Mouse (Mus musculus) forebrain, embryonic 13.5 days (tissue): ENCODE data around the gene 2810459M11Rik. TPM values are rescaled to one million over a fixed set of nuclear protein-coding genes. Genes with fewer than 3 reads are reported as not detected.
A peak's percentile ranks its signal among the peaks of the same experiment; 100 is the strongest.

Experiments
- ATAC-seq: fragments of 200-750 bp; cut with Nextera tagmentation; 2 replicates; pipeline ENCODE4 v1.8.0; 2017
- H3K27ac ChIP-seq: fragments of 300-500 bp; sonication (generic); 2 replicates; pipeline ENCODE4 v1.5.1; 2015; ENCODE audit warnings: inconsistent platforms, mild to moderate bottlenecking, moderate library complexity
- H3K27me3 ChIP-seq: fragments of 300-500 bp; sonication (generic); 2 replicates; pipeline ENCODE4 v1.6.1; 2015; ENCODE audit warnings: mild to moderate bottlenecking, inconsistent platforms
- H3K36me3 ChIP-seq: fragments of 300-500 bp; sonication (generic); 2 replicates; pipeline ENCODE4 v1.6.1; 2015; ENCODE audit warnings: mild to moderate bottlenecking, inconsistent platforms; ENCODE audit not compliant: poor library complexity, severe bottlenecking
- H3K4me1 ChIP-seq: fragments of 300-500 bp; sonication (generic); 2 replicates; pipeline ENCODE4 v1.6.1; 2015; ENCODE audit warnings: inconsistent platforms
- H3K4me2 ChIP-seq: fragments of 300-500 bp; sonication (generic); 2 replicates; pipeline ENCODE4 v1.6.1; 2015; ENCODE audit warnings: inconsistent platforms, mild to moderate bottlenecking, moderate library complexity
- H3K4me3 ChIP-seq: fragments of 300-500 bp; sonication (generic); 2 replicates; pipeline ENCODE4 v1.5.1; 2015; ENCODE audit warnings: mild to moderate bottlenecking, inconsistent platforms
- H3K9ac ChIP-seq: fragments of 300-500 bp; sonication (generic); 2 replicates; pipeline ENCODE4 v1.6.1; 2015; ENCODE audit warnings: mild to moderate bottlenecking, inconsistent platforms
- H3K9me3 ChIP-seq: fragments of 300-500 bp; sonication (generic); replicated peaks from 2 replicates; pipeline ENCODE4 v1.6.1; 2016; ENCODE audit warnings: inconsistent platforms
- WGBS: fragments of 180-500 bp; shearing (Covaris S2); methylation state at CpG from one replicate; pipeline ENCODE4 v1.1.7; 2015; 5-methylcytosine and 5-hydroxymethylcytosine counted together
- polyA plus RNA-seq: library from polyadenylated mRNA; unstranded; fragments of >200 nt; fragmentation: Nextera tagmentation; extraction: Ambion mirVana; gene quantifications from 2 replicates; pipeline ENCODE4 v1.2.1, GENCODE M21; 2015

2810459M11Rik gene
- polyA plus RNA-seq, 1 experiment from 2014 or later, result 4.8 TPM

DNA sequence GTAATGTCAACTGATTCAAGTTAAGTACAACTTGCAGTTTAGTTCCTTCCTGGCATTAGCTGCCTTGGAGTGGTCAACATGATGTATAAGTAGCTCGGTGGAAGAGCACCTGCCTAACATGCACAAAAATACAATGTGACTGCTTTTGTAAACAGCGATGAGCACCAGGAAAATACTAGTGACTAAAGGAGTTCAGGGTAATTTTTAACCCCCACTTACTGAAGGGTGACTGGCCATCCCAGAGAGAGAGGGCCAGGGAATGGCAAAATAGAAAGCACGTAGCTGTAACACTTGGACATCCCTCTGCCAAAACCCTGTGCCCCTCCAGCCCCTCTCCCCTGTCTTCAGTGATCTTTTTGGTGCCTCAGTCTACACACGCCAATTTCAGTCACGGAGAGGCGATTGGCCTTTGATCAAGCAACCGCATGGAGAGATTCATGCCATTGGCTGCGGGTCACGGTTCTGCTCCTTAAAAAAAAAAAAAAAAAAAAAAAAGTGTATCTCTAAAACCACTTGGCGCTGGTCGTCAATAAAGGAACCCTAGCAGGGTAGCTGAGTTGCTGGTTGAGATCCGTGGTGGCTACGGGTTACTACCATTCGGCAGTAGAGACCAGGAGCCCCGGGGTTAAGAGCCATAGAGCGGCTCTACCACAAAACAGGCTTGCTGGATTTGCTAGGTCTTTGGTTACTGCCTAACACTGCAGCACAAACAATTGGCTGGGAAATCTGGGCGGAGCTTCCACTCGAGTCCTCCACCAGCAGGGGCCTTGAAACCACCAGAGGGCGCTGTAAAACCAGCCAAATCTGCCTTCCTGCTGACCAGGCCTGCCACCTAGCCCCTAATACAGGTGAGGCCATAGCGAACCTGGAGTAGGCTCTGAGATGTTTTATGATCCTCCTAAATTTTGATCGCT is 13.4 kb downstream of the 2810459M11Rik start:
- Histone ChIP-seq H3K4me3 (peak overlapping the region; percentile 34), H3K4me2 (peak overlapping the region; percentile 59), H3K27ac (no peak overlapping the region), H3K9ac (peak overlapping the region; percentile 56), H3K27me3 (no peaks in the 10 kb centered on the region), H3K36me3 (no peaks in the 10 kb centered on the region), H3K4me1 (peaks cover 13% of the 10 kb centered on the region), H3K9me3 (no peaks in the 10 kb centered on the region)
- WGBS, result 10% methylated on average over 21 of the region's 21 CpGs
- peak; percentile 68 for ATAC-seq

DNA sequence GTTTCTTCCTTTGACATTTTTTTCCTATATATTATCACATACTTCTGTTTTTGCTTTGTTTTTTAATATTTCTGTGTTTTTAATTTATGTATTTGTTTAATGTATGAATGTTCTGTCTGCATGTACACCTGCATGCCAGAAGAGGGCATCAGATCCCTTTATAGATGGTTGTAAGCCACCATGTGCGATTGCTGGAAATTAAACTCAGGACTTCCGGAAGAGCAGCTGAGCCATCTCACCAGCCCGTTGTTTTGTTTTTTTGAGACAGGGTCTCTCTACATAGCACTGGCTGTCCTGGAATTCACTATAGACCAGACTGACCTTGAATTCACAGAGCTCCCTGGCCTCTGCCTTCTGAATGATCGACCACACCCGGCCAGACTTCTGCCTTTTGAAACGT is 16.9 kb downstream of the 2810459M11Rik start:
- no peaks in the 10 kb centered on the region for H3K36me3 ChIP-seq
- no peak overlapping the region for H3K4me2 ChIP-seq
- H3K4me3 ChIP-seq, result no peak overlapping the region
- ATAC-seq, result no peak
- H3K27ac ChIP-seq, result no peak overlapping the region
- H3K4me1 ChIP-seq, result peaks cover 21% of the 10 kb centered on the region
- no peaks in the 10 kb centered on the region for H3K27me3 ChIP-seq
- no peaks in the 10 kb centered on the region for H3K9me3 ChIP-seq
- 82% methylated on average over 6 of the region's 6 CpGs for WGBS
- no peak overlapping the region for H3K9ac ChIP-seq

DNA sequence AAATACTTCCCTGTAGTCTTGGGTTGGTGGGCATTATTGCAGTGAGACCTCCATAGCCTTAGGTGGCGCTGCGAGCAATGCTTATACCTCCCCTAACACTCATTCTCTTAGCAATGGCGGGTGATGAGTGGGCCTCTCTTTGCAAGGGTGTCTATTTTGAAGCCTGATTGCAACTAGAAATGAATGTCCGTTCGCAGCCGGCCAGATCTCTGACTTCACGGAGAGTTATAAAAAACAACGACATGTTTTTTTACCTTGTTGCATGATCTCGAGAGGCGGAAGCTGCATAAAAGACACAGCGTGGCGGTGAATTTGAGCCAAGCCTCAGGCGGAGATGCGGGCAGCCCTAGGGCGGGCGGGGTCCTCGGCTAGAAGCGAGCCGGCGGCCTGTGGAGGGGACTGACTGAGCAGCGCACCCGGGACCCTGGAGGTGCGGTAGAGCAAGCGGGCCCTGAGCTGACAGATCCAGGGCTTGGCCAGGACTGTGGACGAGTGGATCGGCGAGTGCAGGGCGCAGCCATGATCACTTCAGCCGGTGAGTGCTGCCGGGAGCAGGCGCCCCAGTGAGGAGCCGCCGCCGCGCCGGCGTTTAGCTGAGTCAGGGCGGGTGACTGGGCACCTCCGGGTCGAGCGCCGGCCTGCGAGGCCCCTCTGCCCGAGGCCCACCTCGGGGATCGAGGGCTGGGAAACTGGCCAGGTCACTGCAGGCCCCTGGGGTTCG is 18.8 kb downstream of the 2810459M11Rik start, which contains the start of gene Psmd1:
Gene Psmd1, plus strand, starts transcription at position 117 of the 721 bp plus-strand sequence.
- Histone ChIP-seq H3K27ac (peak within 1 kb of the TSS; percentile 62), H3K27me3 (no peaks in the 10 kb centered on the region), H3K9ac (peak within 1 kb of the TSS; percentile 98), H3K9me3 (no peaks in the 10 kb centered on the region), H3K4me2 (peak within 1 kb of the TSS; percentile 96), H3K36me3 (no peaks in the 10 kb centered on the region), H3K4me1 (peaks cover 16% of the 10 kb centered on the region), H3K4me3 (peak within 1 kb of the TSS; percentile 99)
- peak; percentile 96 for ATAC-seq
- WGBS, result under 1% methylated on average over 47 of the region's 47 CpGs

DNA sequence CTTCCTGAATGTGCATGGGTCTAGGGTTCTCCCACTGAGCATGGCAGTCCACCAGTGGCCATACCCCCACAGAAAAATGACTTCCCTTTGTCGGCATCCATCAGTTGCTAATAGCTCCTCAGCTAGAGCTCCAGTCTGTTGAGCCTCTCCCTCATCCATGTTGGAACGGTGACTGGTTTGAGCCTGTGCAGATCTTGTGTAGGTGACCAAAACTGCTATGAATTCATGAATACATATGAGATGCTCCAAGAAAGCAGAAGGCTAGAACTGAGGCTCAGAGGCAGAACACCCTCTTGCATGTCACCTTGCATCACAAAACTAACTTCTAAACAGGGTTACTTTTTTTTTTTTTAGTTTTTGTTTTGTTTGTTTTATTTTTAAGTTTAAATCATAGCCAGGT is 30.9 kb downstream of the 2810459M11Rik start:
- WGBS, result 97% methylated on average over 2 of the region's 2 CpGs
- Histone ChIP-seq H3K27me3 (no peaks in the 10 kb centered on the region), H3K4me1 (no peaks in the 10 kb centered on the region), H3K36me3 (peaks cover 83% of the 10 kb centered on the region), H3K27ac (no peak overlapping the region), H3K4me3 (no peak overlapping the region), H3K9me3 (no peaks in the 10 kb centered on the region), H3K4me2 (no peak overlapping the region), H3K9ac (no peak overlapping the region)
- ATAC-seq, result no peak

DNA sequence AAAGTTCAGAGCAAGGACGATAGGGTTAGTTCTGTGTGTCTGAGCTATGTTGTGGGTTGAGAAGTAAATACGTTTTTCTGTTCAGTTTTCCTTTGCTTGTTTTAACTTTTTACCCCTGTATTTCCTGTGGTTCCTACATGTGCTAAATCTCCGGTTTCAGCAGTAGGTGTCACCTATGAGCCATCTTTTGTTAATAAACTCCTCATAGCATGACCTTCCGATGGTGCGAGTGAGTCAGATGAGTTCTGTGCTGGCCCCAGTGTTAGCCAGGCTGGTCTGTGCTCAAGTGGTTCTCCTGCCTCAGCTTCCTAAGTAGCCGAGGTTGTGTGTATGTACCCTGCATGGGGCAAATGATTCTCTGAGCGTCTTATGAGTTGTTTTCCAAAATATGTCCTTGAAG is 48.8 kb downstream of the 2810459M11Rik start:
- H3K9me3 ChIP-seq, result no peaks in the 10 kb centered on the region
- H3K9ac ChIP-seq, result no peak overlapping the region
- no peaks in the 10 kb centered on the region for H3K27me3 ChIP-seq
- H3K27ac ChIP-seq, result no peak overlapping the region
- no peak overlapping the region for H3K4me2 ChIP-seq
- 88% methylated on average over 7 of the region's 7 CpGs for WGBS
- H3K4me1 ChIP-seq, result no peaks in the 10 kb centered on the region
- peaks cover 69% of the 10 kb centered on the region for H3K36me3 ChIP-seq
- ATAC-seq, result no peak
- no peak overlapping the region for H3K4me3 ChIP-seq

DNA sequence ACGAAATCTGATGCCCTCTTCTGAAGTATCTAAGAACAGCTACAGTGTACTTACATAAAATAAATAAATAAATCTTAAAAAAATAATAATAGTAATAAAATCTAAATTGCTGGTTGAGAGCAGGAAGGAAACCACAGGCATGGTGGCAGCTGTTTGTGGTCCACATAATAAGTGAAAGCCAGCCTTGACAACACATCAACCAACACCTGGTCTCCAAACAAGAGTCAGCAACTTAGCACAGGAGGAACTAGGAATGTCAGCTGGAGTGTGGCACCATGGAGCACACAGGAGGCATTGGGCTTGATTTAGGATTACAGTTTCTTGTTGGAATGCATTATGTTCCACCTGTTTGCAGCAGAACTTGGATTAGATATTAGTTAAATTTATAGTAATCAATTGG is 59.4 kb downstream of the 2810459M11Rik start:
- ATAC-seq, result no peak
- H3K36me3 ChIP-seq, result peaks cover 15% of the 10 kb centered on the region
- 93% methylated on average over 1 of the region's 1 CpGs for WGBS
- H3K9me3 ChIP-seq, result no peaks in the 10 kb centered on the region
- no peak overlapping the region for H3K4me3 ChIP-seq
- H3K9ac ChIP-seq, result no peak overlapping the region
- no peak overlapping the region for H3K27ac ChIP-seq
- H3K4me2 ChIP-seq, result no peak overlapping the region
- H3K4me1 ChIP-seq, result no peaks in the 10 kb centered on the region
- H3K27me3 ChIP-seq, result no peaks in the 10 kb centered on the region

Other genes starting within 250 kb of the 2810459M11Rik start
- 124 and 129 TPM in 2 replicates for gene Itm2c, start 151.6 kb upstream of the 2810459M11Rik start, polyA plus RNA-seq
- gene 4933407L21Rik, start 117.4 kb upstream of the 2810459M11Rik start, polyA plus RNA-seq, result 3.7 and 5.2 TPM in 2 replicates
- gene Gpr55, start 84.9 kb upstream of the 2810459M11Rik start, polyA plus RNA-seq, result 0.08 TPM in 1 of 2 replicates, not detected in the other
- gene Spata3, start 29.0 kb upstream of the 2810459M11Rik start, polyA plus RNA-seq, result 0.19 TPM in 1 of 2 replicates, not detected in the other
- 182 and 199 TPM in 2 replicates for gene Psmd1, start 18.5 kb downstream of the 2810459M11Rik start, polyA plus RNA-seq
- 0.09 and 0.33 TPM in 2 replicates for gene Htr2b, start 66.1 kb downstream of the 2810459M11Rik start, polyA plus RNA-seq
- gene Gm21972, start 87.8 kb downstream of the 2810459M11Rik start, polyA plus RNA-seq, result 0.79 TPM in 1 of 2 replicates, not detected in the other
- gene Armc9, start 108.9 kb downstream of the 2810459M11Rik start, polyA plus RNA-seq, result 30.2 and 33.6 TPM in 2 replicates